Mouse (Mus musculus): ENCODE data around the gene Gm8297.
"Not testable (repeated sequence)": the region's sequence is repeated elsewhere in the genome, so short reads cannot be mapped to it uniquely, and the experiment has no call there.

Gene Gm8297

DNA sequence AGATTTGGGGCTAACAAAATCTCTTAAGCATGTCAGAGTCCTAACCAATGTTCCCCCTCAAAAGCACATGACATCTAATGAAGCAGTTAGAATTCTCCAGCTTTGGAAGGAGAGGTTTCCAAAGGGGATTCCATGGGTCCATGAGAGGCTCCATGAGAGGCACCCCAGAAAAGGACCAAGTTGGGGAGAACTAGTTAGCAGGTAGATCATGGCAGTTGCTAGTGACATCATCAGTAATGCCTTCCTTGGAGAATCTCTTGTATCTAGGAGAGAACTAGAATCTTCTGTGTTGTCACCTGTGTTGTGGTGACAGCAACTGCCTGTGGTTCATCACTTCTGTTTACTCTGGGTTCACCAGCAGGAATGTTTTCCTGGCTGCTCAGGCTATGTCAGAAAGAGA is at the start of gene Gm8297:
Gene Gm8297 (plus strand): TSS at position 301 of the 400 bp plus-strand sequence.
- not testable (repeated sequence) for DNase-seq (ENCODE audit: low spot score)

DNA sequence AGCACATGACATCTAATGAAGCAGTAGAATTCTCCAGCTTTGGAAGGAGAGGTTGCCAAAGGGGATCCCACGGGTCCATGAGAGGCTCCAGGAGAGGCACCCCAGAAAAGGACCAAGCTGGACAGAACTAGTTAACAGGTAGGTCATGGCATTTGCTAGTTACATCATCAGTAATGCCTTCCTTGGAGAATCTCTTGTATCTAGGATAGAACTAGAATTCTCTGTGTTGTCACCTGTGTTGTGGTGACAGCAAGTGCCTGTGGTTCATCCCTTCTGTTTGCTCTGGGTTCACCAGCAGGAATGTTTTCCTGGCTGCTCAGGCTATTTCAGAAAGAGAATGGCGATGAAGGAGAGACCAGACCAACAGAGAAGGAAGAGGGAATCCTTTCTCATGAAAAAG is 31.9 kb downstream of the Gm8297 start, which contains the start of gene Gm3298:
Gene Gm3298 (plus strand): TSS at position 301 of the 400 bp plus-strand sequence.
- not testable (repeated sequence) for DNase-seq (ENCODE audit: low spot score)

Measured in layer of hippocampus, adult 11-12 months (tissue).